Mouse (Mus musculus) neural tube, postnatal 0 days (tissue): ENCODE results near the gene Olfr1434. TPM values are rescaled to one million over a fixed set of nuclear protein-coding genes. Genes with fewer than 3 reads are reported as not detected.

Experiments used
- polyA plus RNA-seq: library from polyadenylated mRNA; unstranded; fragments of >200 nt; fragmentation: Nextera tagmentation; extraction: Ambion mirVana; gene quantifications from 2 replicates; pipeline ENCODE4 v1.2.1, GENCODE M21; 2015

Gene Olfr1434
- not detected in 2 replicates for polyA plus RNA-seq

DNA sequence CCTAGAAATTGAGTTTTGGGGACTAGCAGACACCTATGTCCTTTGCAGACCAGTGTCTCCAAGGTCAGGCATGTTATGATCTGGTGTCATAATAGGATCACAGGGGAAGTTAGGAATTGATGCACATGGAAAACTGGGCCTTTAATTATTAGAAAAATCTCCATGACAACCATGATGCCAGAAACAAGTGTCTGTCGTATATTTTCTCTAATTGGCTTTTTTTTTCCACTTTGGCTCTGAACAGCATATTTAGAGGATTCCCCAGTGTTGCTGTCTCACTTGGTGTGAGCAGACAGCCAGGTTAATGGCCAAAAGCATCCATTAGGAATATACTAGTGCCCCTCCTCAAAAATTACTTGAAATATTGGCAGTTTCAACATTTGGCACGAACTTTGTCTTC lies at the start of gene Olfr1434:
Gene Olfr1434 (plus strand): TSS at position 301 of the 400 bp plus-strand sequence.

DNA sequence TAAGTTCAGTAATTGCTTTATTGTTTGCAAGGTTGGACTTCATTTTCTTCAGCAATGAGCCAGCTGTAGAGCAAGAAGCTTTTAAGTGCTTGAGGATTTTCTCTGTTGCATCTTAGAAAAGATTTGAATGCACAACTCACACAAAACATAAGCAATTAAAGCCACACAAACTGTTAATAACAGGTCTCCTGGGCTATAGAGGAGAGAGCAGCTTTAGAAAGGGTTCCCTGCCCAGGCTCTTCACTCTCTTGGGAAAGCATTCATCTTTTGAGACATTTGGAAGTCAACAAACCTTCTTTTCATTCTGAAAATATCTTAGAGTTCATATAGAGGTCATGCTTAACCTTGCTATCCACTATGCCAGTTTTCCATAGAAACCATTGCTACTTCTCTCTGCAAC lies 47.2 kb upstream of the Olfr1434 start, which contains the start of gene Olfr1432:
Gene Olfr1432 (minus strand): TSS at position 101 of the 400 bp plus-strand sequence.

GRCm38 (mm10) chr19:12241559-12241958 lies 38.1 kb upstream of the Olfr1434 start, which contains the start of gene Olfr262:
Gene Olfr262, minus strand, starts transcription at chr19:12241659.

GRCm38 (mm10) chr19:12260732-12261131 lies 18.9 kb upstream of the Olfr1434 start, which contains the start of gene Olfr235:
Gene Olfr235, plus strand, starts transcription at chr19:12261032.

GRCm38 (mm10) chr19:12299030-12299429 lies 19.4 kb downstream of the Olfr1434 start, which contains the start of gene Olfr1436:
Gene Olfr1436, minus strand, starts transcription at chr19:12299130.

GRCm38 (mm10) chr19:12325001-12325400 lies 45.3 kb downstream of the Olfr1434 start, which contains the start of gene Olfr1437:
Gene Olfr1437, minus strand, starts transcription at chr19:12325101.

Other genes starting within 250 kb of the Olfr1434 start
- gene Olfr1423, start 238.5 kb upstream of the Olfr1434 start, polyA plus RNA-seq, result not detected in 2 replicates
- gene Olfr1424, start 217.2 kb upstream of the Olfr1434 start, polyA plus RNA-seq, result not detected in 2 replicates
- gene Olfr1425, start 202.1 kb upstream of the Olfr1434 start, polyA plus RNA-seq, result not detected in 2 replicates
- not detected in 2 replicates for gene Olfr1426, start 187.8 kb upstream of the Olfr1434 start, polyA plus RNA-seq
- gene Olfr1427, start 176.5 kb upstream of the Olfr1434 start, polyA plus RNA-seq, result not detected in 2 replicates
- gene Olfr1428, start 164.0 kb upstream of the Olfr1434 start, polyA plus RNA-seq, result not detected in 2 replicates
- gene Olfr76, start 156.7 kb upstream of the Olfr1434 start, polyA plus RNA-seq, result not detected in 2 replicates
- gene Olfr1555-ps1, start 109.7 kb upstream of the Olfr1434 start, polyA plus RNA-seq, result not detected in 2 replicates
- not detected in 2 replicates for gene Olfr1431, start 79.2 kb upstream of the Olfr1434 start, polyA plus RNA-seq
- not detected in 2 replicates for gene Olfr1432, start 47.3 kb upstream of the Olfr1434 start, polyA plus RNA-seq
- not detected in 2 replicates for gene Olfr262, start 38.2 kb upstream of the Olfr1434 start, polyA plus RNA-seq
- gene Olfr235, start 18.8 kb upstream of the Olfr1434 start, polyA plus RNA-seq, result not detected in 2 replicates
- gene Olfr1436, start 19.3 kb downstream of the Olfr1434 start, polyA plus RNA-seq, result not detected in 2 replicates
- not detected in 2 replicates for gene Olfr1437, start 45.2 kb downstream of the Olfr1434 start, polyA plus RNA-seq
- gene Olfr1438-ps1, start 56.1 kb downstream of the Olfr1434 start, polyA plus RNA-seq, result not detected in 2 replicates
- gene Olfr1440, start 107.4 kb downstream of the Olfr1434 start, polyA plus RNA-seq, result not detected in 2 replicates
- not detected in 2 replicates for gene Olfr1441, start 137.6 kb downstream of the Olfr1434 start, polyA plus RNA-seq
- gene Pfpl, start 148.1 kb downstream of the Olfr1434 start, polyA plus RNA-seq, result 0.05 TPM in 1 of 2 replicates, not detected in the other
- gene Mpeg1, start 180.9 kb downstream of the Olfr1434 start, polyA plus RNA-seq, result 1.1 and 1.4 TPM in 2 replicates
- 26.2 and 30.4 TPM in 2 replicates for gene Dtx4, start 221.6 kb downstream of the Olfr1434 start, polyA plus RNA-seq